10 mouse cellular contexts compared by ENCODE assay signal in genomic region chr7:110288191-110288604, GRCm38 (mm10).
DNase-seq lines count a peak whose midpoint lies in the region; ATAC-seq and TF ChIP-seq lines count a peak whose summit lies in the region.
"Had no signal": no experiment of that assay in that cellular context is flagged by ENCODE, and none has a peak within 500 bp of the region (broad histone marks: within the 10 kb centered on the region; RNA-seq: fewer than 3 reads in every experiment).

No protein-coding gene starts in this region.

- H3K27me3 ChIP-seq in liver, adult 2 months (ENCODE audit: control insufficient read depth, insufficient read depth, low read length): no peaks in the 10 kb centered on the region
- H3K27me3 ChIP-seq in liver, embryonic 11.5 days (replicated peaks; ENCODE audit: control insufficient read depth, insufficient read depth, low read length): no peaks in the 10 kb centered on the region
- no peaks in the 10 kb centered on the region for H3K27me3 ChIP-seq in heart, embryonic 16.5 days (ENCODE audit: control insufficient read depth, insufficient read depth, low read length)
- no peaks in the 10 kb centered on the region for H3K27me3 ChIP-seq in myocyte (ENCODE audit: control insufficient read depth, insufficient read depth, insufficient read length)
- H3K27me3 ChIP-seq: forebrain, embryonic 15.5 days; liver, embryonic 15.5 days had no signal

- H3K4me2 ChIP-seq in liver, embryonic 11.5 days: no peak overlapping the region
- no peak overlapping the region for H3K4me2 ChIP-seq in heart, embryonic 16.5 days (ENCODE audit: low read depth, low read length)
- peak overlapping the region; percentile 72 for H3K4me2 ChIP-seq in myocyte (ENCODE audit: low read depth)
- H3K4me2 ChIP-seq: forebrain, embryonic 15.5 days; liver, embryonic 15.5 days had no signal

- no peaks in the 10 kb centered on the region for H3K79me2 ChIP-seq in liver, adult 2 months (ENCODE audit: control insufficient read depth, insufficient read depth, low read length)
- no peaks in the 10 kb centered on the region for H3K79me2 ChIP-seq in myocyte (ENCODE audit: control insufficient read depth, insufficient read depth)

- intact Hi-C loops in gastrocnemius, postnatal 14 days (cut with DNase I; ENCODE audit: low total_unique reads): loop anchor here (5.0 kb wide), 1 partner anchor 344 kb away; no protein-coding TSS in a partner anchor

- H3K4me1 ChIP-seq in liver, adult 2 months (ENCODE audit: control insufficient read depth, insufficient read depth, low read length): peaks cover 2% of the 10 kb centered on the region; the same call in 1 of the 2 replicates
- H3K4me1 ChIP-seq in liver, embryonic 11.5 days (replicated peaks; ENCODE audit: control insufficient read depth, insufficient read depth, low read length): peaks cover 7% of the 10 kb centered on the region
- H3K4me1 ChIP-seq in heart, embryonic 16.5 days (ENCODE audit: control insufficient read depth, insufficient read depth, low read length): peaks cover 26% of the 10 kb centered on the region
- H3K4me1 ChIP-seq: liver, embryonic 15.5 days had no signal

- H3K9ac ChIP-seq in liver, adult 2 months (ENCODE audit: low read depth, low read length): no peak overlapping the region
- no peak overlapping the region for H3K9ac ChIP-seq in liver, embryonic 11.5 days (ENCODE audit: low read depth, low read length)
- peak overlapping the region; percentile 49; the same call in 1 of the 2 replicates for H3K9ac ChIP-seq in heart, embryonic 16.5 days (ENCODE audit: low read length)
- H3K9ac ChIP-seq: forebrain, embryonic 15.5 days; liver, embryonic 15.5 days had no signal

- H3K4me3 ChIP-seq in liver, adult 2 months (ENCODE audit: insufficient read depth, low read depth, low read length): no peak overlapping the region
- H3K4me3 ChIP-seq in liver, embryonic 11.5 days (ENCODE audit: low read depth, low read length): no peak overlapping the region
- H3K4me3 ChIP-seq in heart, embryonic 16.5 days (ENCODE audit: low read length): no peak overlapping the region
- H3K4me3 ChIP-seq in myocyte: no peak overlapping the region
- H3K4me3 ChIP-seq: forebrain, embryonic 15.5 days; liver, embryonic 15.5 days had no signal

- 75% methylated on average over 4 of the region's 4 CpGs for WGBS in liver, adult 2 months
- 81% methylated on average over 4 of the region's 4 CpGs for WGBS in liver, embryonic 11.5 days
- 70% methylated on average over 4 of the region's 4 CpGs for WGBS in heart, embryonic 16.5 days

- no peak for TF ChIP-seq POLR2A in liver, adult 2 months (IDR thresholded peaks at IDR 0.05; ENCODE audit: extremely low read depth, insufficient read depth, low read length)
- TF ChIP-seq POLR2A in myocyte (IDR thresholded peaks at IDR 0.05; ENCODE audit: insufficient read length, low read depth): no peak

- no peaks in the 10 kb centered on the region for H3K36me3 ChIP-seq in liver, adult 2 months (ENCODE audit: control insufficient read depth, insufficient read depth, low read length)
- H3K36me3 ChIP-seq in liver, embryonic 11.5 days (ENCODE audit: control insufficient read depth, insufficient read depth, low read length): no peaks in the 10 kb centered on the region
- H3K36me3 ChIP-seq in heart, embryonic 16.5 days (ENCODE audit: control insufficient read depth, insufficient read depth): no peaks in the 10 kb centered on the region
- no peaks in the 10 kb centered on the region for H3K36me3 ChIP-seq in myocyte (ENCODE audit: control insufficient read depth, insufficient read depth)
- H3K36me3 ChIP-seq: forebrain, embryonic 15.5 days; liver, embryonic 15.5 days had no signal

- DNase-seq in liver, adult 2 months (ENCODE audit: extremely low read depth, low read depth, low spot score): no peak
- no peak for DNase-seq in liver, embryonic 11.5 days (ENCODE audit: low spot score)
- DNase-seq in brain, adult 2 months (ENCODE audit: low read depth, low spot score): peak; percentile 42
- DNase-seq in layer of hippocampus, adult 18-20 months (ENCODE audit: low spot score in 2 of 2): no peak
- no peak for DNase-seq in gastrocnemius, postnatal 14 days
- no peak for DNase-seq in frontal cortex, postnatal 10 days (ENCODE audit: low spot score in 2 of 2)

- TF ChIP-seq CTCF in liver, adult 2 months (IDR thresholded peaks at IDR 0.05; ENCODE audit: low read depth, low read length): no peak

- ATAC-seq in liver, embryonic 11.5 days (replicated peaks; ENCODE audit: low FRiP score): no peak
- no peak for ATAC-seq in heart, embryonic 16.5 days (replicated peaks; ENCODE audit: extremely low read depth, insufficient read depth, low FRiP score)

- no peak overlapping the region for H3ac ChIP-seq in myocyte (ENCODE audit: control insufficient read depth, insufficient read length)

- H3K9me3 ChIP-seq in liver, embryonic 11.5 days (ENCODE audit: control insufficient read depth, low read length): no peaks in the 10 kb centered on the region
- no peaks in the 10 kb centered on the region for H3K9me3 ChIP-seq in heart, embryonic 16.5 days (replicated peaks; ENCODE audit: control insufficient read depth, low read length)
- H3K9me3 ChIP-seq: forebrain, embryonic 15.5 days; liver, embryonic 15.5 days had no signal

- H3K27ac ChIP-seq in liver, adult 2 months (replicated peaks; ENCODE audit: insufficient read depth, low read depth, low read length): peak overlapping the region; percentile 7
- no peak overlapping the region for H3K27ac ChIP-seq in liver, embryonic 11.5 days (ENCODE audit: low read depth, low read length)
- H3K27ac ChIP-seq in heart, embryonic 16.5 days (ENCODE audit: low read length): peak overlapping the region; percentile 69
- H3K27ac ChIP-seq: forebrain, embryonic 15.5 days; liver, embryonic 15.5 days had no signal

TF ChIP-seq in myocyte, 11 proteins besides CTCF, POLR2A, EP300 and RAD21:
- TF ChIP-seq CEBPB (IDR thresholded peaks at IDR 0.05; ENCODE audit: insufficient read depth, poor library complexity, severe bottlenecking): no peak
- no peak for TF ChIP-seq E2F4 (IDR thresholded peaks at IDR 0.05; ENCODE audit: insufficient read depth)
- no peak for TF ChIP-seq MAX (IDR thresholded peaks at IDR 0.05; ENCODE audit: low read depth)
- no peak for TF ChIP-seq REST (IDR thresholded peaks at IDR 0.05; ENCODE audit: insufficient read depth, insufficient read length)
- no peak for TF ChIP-seq USF1 (IDR thresholded peaks at IDR 0.05; ENCODE audit: low read depth)
- no peak for TF ChIP-seq SRF (IDR thresholded peaks at IDR 0.05; ENCODE audit: control insufficient read depth, insufficient read length, low read depth)
- TF ChIP-seq TCF12 (IDR thresholded peaks at IDR 0.05; ENCODE audit: insufficient read depth, poor library complexity, severe bottlenecking): peak; percentile 4
- no peak for TF ChIP-seq TCF3 (IDR thresholded peaks at IDR 0.05; ENCODE audit: insufficient read length, low read depth)
- peak; percentile 9 to 84 (median 46) for TF ChIP-seq MYOG (IDR thresholded peaks at IDR 0.05; ENCODE audit: control insufficient read depth in 1 of 3, insufficient read depth in 1 of 3, insufficient read length in 2 of 3, low read depth in 2 of 3)
- TF ChIP-seq MYOD1 (IDR thresholded peaks at IDR 0.05; ENCODE audit: control insufficient read depth in 1 of 3, insufficient read length in 2 of 3, low read depth in 2 of 3): peak in 2 of 3 experiments; percentile 28 to 81
- no peak for TF ChIP-seq POLR2AphosphoS2 (IDR thresholded peaks at IDR 0.05; ENCODE audit: insufficient read length, low read depth)
